Mouse (Mus musculus): ENCODE measurements at regions not wholly inside any gene's neighbourhood (a gene's known extent, or its start where the extent isn't known, plus 50 kb on each side); places are given as distances from the start of the nearest gene placed in this dataset.
A peak's percentile ranks its signal among the peaks of the same experiment; 100 is the strongest.

GRCm38 (mm10) chr1:159034952-159035351 lies 54.7 kb upstream of the Pappa2 start:
- no peak overlapping the region for H3K9ac ChIP-seq (replicated peaks; ENCODE audit: low read depth, low read length)
- ATAC-seq (ENCODE audit: insufficient number of reproducible peaks, insufficient read depth, low FRiP score, low read depth): no peak
- no peaks in the 10 kb centered on the region for H3K27me3 ChIP-seq (ENCODE audit: control insufficient read depth, insufficient read depth, low read length)
- 69% methylated on average over 2 of the region's 2 CpGs for WGBS
- no peaks in the 10 kb centered on the region for H3K36me3 ChIP-seq (ENCODE audit: control insufficient read depth, insufficient read depth, low read length)
- no peak overlapping the region for H3K4me3 ChIP-seq (ENCODE audit: low read depth, low read length)
- no peak overlapping the region for H3K27ac ChIP-seq (ENCODE audit: low read length)
- H3K4me2 ChIP-seq (replicated peaks; ENCODE audit: low read depth, low read length): no peak overlapping the region
- no peaks in the 10 kb centered on the region for H3K9me3 ChIP-seq (ENCODE audit: control insufficient read depth, low read depth, low read length)
- no peaks in the 10 kb centered on the region for H3K4me1 ChIP-seq (ENCODE audit: control insufficient read depth, insufficient read depth, low read length)

GRCm38 (mm10) chr1:159036371-159036770 lies 56.1 kb upstream of the Pappa2 start:
- H3K4me2 ChIP-seq (replicated peaks; ENCODE audit: low read depth, low read length): no peak overlapping the region
- WGBS: 76% methylated on average over 6 of the region's 6 CpGs
- no peak for ATAC-seq (ENCODE audit: insufficient number of reproducible peaks, insufficient read depth, low FRiP score, low read depth)
- H3K27me3 ChIP-seq (ENCODE audit: control insufficient read depth, insufficient read depth, low read length): no peaks in the 10 kb centered on the region
- H3K4me3 ChIP-seq (ENCODE audit: low read depth, low read length): no peak overlapping the region
- no peak overlapping the region for H3K9ac ChIP-seq (replicated peaks; ENCODE audit: low read depth, low read length)
- H3K9me3 ChIP-seq (ENCODE audit: control insufficient read depth, low read depth, low read length): no peaks in the 10 kb centered on the region
- no peaks in the 10 kb centered on the region for H3K36me3 ChIP-seq (ENCODE audit: control insufficient read depth, insufficient read depth, low read length)
- no peaks in the 10 kb centered on the region for H3K4me1 ChIP-seq (ENCODE audit: control insufficient read depth, insufficient read depth, low read length)
- H3K27ac ChIP-seq (ENCODE audit: low read length): no peak overlapping the region

GRCm38 (mm10) chr1:159045870-159046385 lies 65.6 kb upstream of the Pappa2 start:
- Histone ChIP-seq H3K4me1 (ENCODE audit: control insufficient read depth, insufficient read depth, low read length) (no peaks in the 10 kb centered on the region), H3K9me3 (ENCODE audit: control insufficient read depth, low read depth, low read length) (no peaks in the 10 kb centered on the region), H3K36me3 (ENCODE audit: control insufficient read depth, insufficient read depth, low read length) (no peaks in the 10 kb centered on the region), H3K9ac (replicated peaks; ENCODE audit: low read depth, low read length) (no peak overlapping the region), H3K4me2 (replicated peaks; ENCODE audit: low read depth, low read length) (no peak overlapping the region), H3K27me3 (ENCODE audit: control insufficient read depth, insufficient read depth, low read length) (no peaks in the 10 kb centered on the region), H3K27ac (ENCODE audit: low read length) (no peak overlapping the region), H3K4me3 (ENCODE audit: low read depth, low read length) (no peak overlapping the region)
- WGBS: 73% methylated on average over 4 of the region's 4 CpGs
- ATAC-seq (ENCODE audit: insufficient number of reproducible peaks, insufficient read depth, low FRiP score, low read depth): no peak

GRCm38 (mm10) chr1:159065024-159065423 lies 84.7 kb upstream of the Pappa2 start:
- ATAC-seq (ENCODE audit: insufficient number of reproducible peaks, insufficient read depth, low FRiP score, low read depth): no peak
- H3K9ac ChIP-seq (replicated peaks; ENCODE audit: low read depth, low read length): no peak overlapping the region
- H3K4me2 ChIP-seq (replicated peaks; ENCODE audit: low read depth, low read length): no peak overlapping the region
- 41% methylated on average over 1 of the region's 1 CpGs for WGBS
- H3K4me1 ChIP-seq (ENCODE audit: control insufficient read depth, insufficient read depth, low read length): no peaks in the 10 kb centered on the region
- H3K4me3 ChIP-seq (ENCODE audit: low read depth, low read length): no peak overlapping the region
- H3K27ac ChIP-seq (ENCODE audit: low read length): no peak overlapping the region
- no peaks in the 10 kb centered on the region for H3K27me3 ChIP-seq (ENCODE audit: control insufficient read depth, insufficient read depth, low read length)
- no peaks in the 10 kb centered on the region for H3K36me3 ChIP-seq (ENCODE audit: control insufficient read depth, insufficient read depth, low read length)
- no peaks in the 10 kb centered on the region for H3K9me3 ChIP-seq (ENCODE audit: control insufficient read depth, low read depth, low read length)

- H3K27ac ChIP-seq (ENCODE audit: low read length): no peak overlapping the region
- 61% methylated on average over 2 of the region's 2 CpGs for WGBS
- H3K9me3 ChIP-seq (ENCODE audit: control insufficient read depth, low read depth, low read length): no peaks in the 10 kb centered on the region
- H3K4me3 ChIP-seq (ENCODE audit: low read depth, low read length): no peak overlapping the region
- no peak overlapping the region for H3K9ac ChIP-seq (replicated peaks; ENCODE audit: low read depth, low read length)
- no peaks in the 10 kb centered on the region for H3K36me3 ChIP-seq (ENCODE audit: control insufficient read depth, insufficient read depth, low read length)
- no peaks in the 10 kb centered on the region for H3K27me3 ChIP-seq (ENCODE audit: control insufficient read depth, insufficient read depth, low read length)
- H3K4me1 ChIP-seq (ENCODE audit: control insufficient read depth, insufficient read depth, low read length): no peaks in the 10 kb centered on the region
- H3K4me2 ChIP-seq (replicated peaks; ENCODE audit: low read depth, low read length): no peak overlapping the region
- no peak for ATAC-seq (ENCODE audit: insufficient number of reproducible peaks, insufficient read depth, low FRiP score, low read depth)
Observed at GRCm38 (mm10) chr1:159099205-159099604, 118.9 kb upstream of the Pappa2 start.

- Histone ChIP-seq H3K4me1 (ENCODE audit: control insufficient read depth, insufficient read depth, low read length) (no peaks in the 10 kb centered on the region), H3K4me3 (ENCODE audit: low read depth, low read length) (no peak overlapping the region), H3K27ac (ENCODE audit: low read length) (no peak overlapping the region), H3K4me2 (replicated peaks; ENCODE audit: low read depth, low read length) (no peak overlapping the region), H3K9me3 (ENCODE audit: control insufficient read depth, low read depth, low read length) (no peaks in the 10 kb centered on the region), H3K9ac (replicated peaks; ENCODE audit: low read depth, low read length) (no peak overlapping the region), H3K36me3 (ENCODE audit: control insufficient read depth, insufficient read depth, low read length) (no peaks in the 10 kb centered on the region), H3K27me3 (ENCODE audit: control insufficient read depth, insufficient read depth, low read length) (no peaks in the 10 kb centered on the region)
- WGBS: 70% methylated on average over 3 of the region's 3 CpGs
- no peak for ATAC-seq (ENCODE audit: insufficient number of reproducible peaks, insufficient read depth, low FRiP score, low read depth)
Observed at GRCm38 (mm10) chr1:159122201-159122600, 109.9 kb upstream of the Cop1 start.

GRCm38 (mm10) chr1:159124874-159125273 lies 107.2 kb upstream of the Cop1 start:
- H3K4me1 ChIP-seq (ENCODE audit: control insufficient read depth, insufficient read depth, low read length): no peaks in the 10 kb centered on the region
- H3K4me2 ChIP-seq (replicated peaks; ENCODE audit: low read depth, low read length): no peak overlapping the region
- no peak overlapping the region for H3K4me3 ChIP-seq (ENCODE audit: low read depth, low read length)
- peak; percentile 65; the same call in 1 of the 2 replicates for ATAC-seq (ENCODE audit: insufficient number of reproducible peaks, insufficient read depth, low FRiP score, low read depth)
- no peaks in the 10 kb centered on the region for H3K36me3 ChIP-seq (ENCODE audit: control insufficient read depth, insufficient read depth, low read length)
- no peak overlapping the region for H3K9ac ChIP-seq (replicated peaks; ENCODE audit: low read depth, low read length)
- H3K27ac ChIP-seq (ENCODE audit: low read length): no peak overlapping the region
- no peaks in the 10 kb centered on the region for H3K9me3 ChIP-seq (ENCODE audit: control insufficient read depth, low read depth, low read length)
- no peaks in the 10 kb centered on the region for H3K27me3 ChIP-seq (ENCODE audit: control insufficient read depth, insufficient read depth, low read length)

GRCm38 (mm10) chr1:159135301-159135700 lies 96.8 kb upstream of the Cop1 start:
- Histone ChIP-seq H3K4me3 (ENCODE audit: low read depth, low read length) (no peak overlapping the region), H3K27me3 (ENCODE audit: control insufficient read depth, insufficient read depth, low read length) (no peaks in the 10 kb centered on the region), H3K4me2 (replicated peaks; ENCODE audit: low read depth, low read length) (no peak overlapping the region), H3K4me1 (ENCODE audit: control insufficient read depth, insufficient read depth, low read length) (no peaks in the 10 kb centered on the region), H3K9me3 (ENCODE audit: control insufficient read depth, low read depth, low read length) (no peaks in the 10 kb centered on the region), H3K36me3 (ENCODE audit: control insufficient read depth, insufficient read depth, low read length) (no peaks in the 10 kb centered on the region), H3K27ac (ENCODE audit: low read length) (no peak overlapping the region), H3K9ac (replicated peaks; ENCODE audit: low read depth, low read length) (no peak overlapping the region)
- peak; percentile 67; the same call in 1 of the 2 replicates for ATAC-seq (ENCODE audit: insufficient number of reproducible peaks, insufficient read depth, low FRiP score, low read depth)
- WGBS: 10% methylated on average over 10 of the region's 10 CpGs

- Histone ChIP-seq H3K27me3 (ENCODE audit: control insufficient read depth, insufficient read depth, low read length) (no peaks in the 10 kb centered on the region), H3K4me3 (ENCODE audit: low read depth, low read length) (no peak overlapping the region), H3K9ac (replicated peaks; ENCODE audit: low read depth, low read length) (no peak overlapping the region), H3K4me2 (replicated peaks; ENCODE audit: low read depth, low read length) (no peak overlapping the region), H3K27ac (ENCODE audit: low read length) (no peak overlapping the region), H3K4me1 (ENCODE audit: control insufficient read depth, insufficient read depth, low read length) (no peaks in the 10 kb centered on the region), H3K36me3 (ENCODE audit: control insufficient read depth, insufficient read depth, low read length) (no peaks in the 10 kb centered on the region), H3K9me3 (ENCODE audit: control insufficient read depth, low read depth, low read length) (no peaks in the 10 kb centered on the region)
- 88% methylated on average over 8 of the region's 8 CpGs for WGBS
- ATAC-seq (ENCODE audit: insufficient number of reproducible peaks, insufficient read depth, low FRiP score, low read depth): no peak
Observed at GRCm38 (mm10) chr1:159147788-159148497, 84.2 kb upstream of the Cop1 start.

Measured in stomach, embryonic 14.5 days (tissue).